Mouse (Mus musculus) kidney, postnatal 14 days (tissue): ENCODE measurements around the gene Tspyl1.
"Not testable (repeated sequence)": the region's sequence is repeated elsewhere in the genome, so short reads cannot be mapped to it uniquely, and the experiment has no call there.

Experiments used
- DNase-seq: peaks from one replicate; pipeline ENCODE4 v3.0.0; 2022; ENCODE audit warnings: mixed read lengths

Tspyl1 gene

DNA sequence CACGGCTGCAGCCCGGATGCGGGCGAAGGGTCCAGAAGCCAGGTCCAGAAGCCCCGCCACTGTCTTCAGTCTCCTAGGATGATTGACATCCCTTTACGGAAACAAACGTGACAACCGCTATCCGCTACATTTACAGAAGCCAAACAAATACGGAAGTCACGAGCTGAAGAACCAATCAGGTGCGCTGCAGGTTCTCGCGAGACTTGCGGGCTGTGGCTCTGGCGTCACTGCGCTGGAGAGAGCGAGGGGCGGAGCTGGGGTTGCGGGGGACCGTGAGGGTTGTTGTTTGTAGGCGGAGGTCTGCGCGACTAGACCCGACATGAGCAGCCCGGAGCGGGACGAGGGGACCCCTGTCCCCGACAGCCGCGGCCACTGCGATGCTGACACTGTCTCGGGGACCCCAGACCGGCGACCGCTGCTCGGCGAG, at the start of gene Tspyl1:
Tspyl1 (plus strand) TSS at position 229 of the 427 bp plus-strand sequence.
- peak; percentile 98 for DNase-seq

GRCm38 (mm10) chr10:34233418-34233817, 48.6 kb upstream of the Tspyl1 start:
- no peak for DNase-seq

GRCm38 (mm10) chr10:34233931-34234745, 47.9 kb upstream of the Tspyl1 start:
- no peak for DNase-seq

DNA sequence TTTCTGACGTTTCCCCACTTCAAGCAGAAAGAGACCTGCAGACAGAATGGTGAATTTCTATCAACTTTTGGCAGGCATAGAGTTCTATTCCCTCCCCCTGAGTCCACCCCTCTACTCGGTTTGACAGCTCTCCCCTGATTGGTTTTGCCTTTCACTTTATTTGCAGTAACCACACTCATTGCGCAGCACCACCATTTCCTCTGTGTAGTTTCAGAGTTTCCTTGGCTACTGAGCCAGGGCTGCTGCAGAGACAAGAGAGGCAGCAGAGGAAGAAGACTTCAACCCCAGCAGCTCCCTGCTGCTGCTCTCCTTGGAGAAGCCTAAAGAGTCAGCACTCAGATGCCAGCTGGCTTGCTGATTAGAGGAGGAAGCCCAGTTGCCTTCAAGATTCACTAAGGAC, 46.6 kb upstream of the Tspyl1 start:
- no peak for DNase-seq

DNA sequence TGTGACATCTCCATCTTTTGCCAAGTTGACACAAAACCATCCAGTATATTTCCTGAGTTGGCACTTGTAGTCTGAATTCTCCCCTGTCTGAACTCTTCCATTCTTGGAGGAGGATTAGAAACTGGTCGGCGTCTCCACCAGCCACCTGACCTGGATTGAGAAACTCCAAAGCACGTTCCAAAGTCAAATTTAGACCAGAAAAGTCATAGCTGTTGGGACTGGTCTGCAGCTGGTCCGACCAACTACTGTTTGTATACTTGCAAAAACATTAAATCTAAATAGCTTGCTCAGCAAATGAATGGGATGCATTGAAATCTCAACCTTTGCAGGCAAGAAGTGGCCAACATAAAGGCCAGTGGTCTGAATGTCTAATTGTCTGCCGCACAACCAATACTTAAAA, 45.4 kb upstream of the Tspyl1 start:
- DNase-seq: no peak

DNA sequence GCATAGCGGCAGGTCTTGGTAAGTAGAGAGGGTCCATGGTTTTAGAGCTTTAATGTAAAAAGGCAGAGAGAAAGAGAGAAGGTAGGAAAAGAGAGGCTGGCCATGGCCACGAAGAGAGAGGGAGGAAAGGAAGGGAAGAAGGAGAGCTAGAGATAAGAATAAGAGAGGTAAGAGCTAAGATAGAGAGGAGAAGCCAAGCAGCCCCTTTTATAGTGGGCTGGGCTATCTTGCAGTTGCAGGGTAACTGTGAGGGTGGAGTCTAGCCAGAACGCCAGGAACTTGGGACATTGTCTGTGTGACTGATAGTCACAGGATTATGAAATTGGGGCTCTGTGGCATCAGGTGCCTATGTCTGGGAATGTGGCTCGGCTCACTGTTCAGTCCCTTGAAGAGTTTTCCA, 43.5 kb upstream of the Tspyl1 start:
- no peak for DNase-seq

DNA sequence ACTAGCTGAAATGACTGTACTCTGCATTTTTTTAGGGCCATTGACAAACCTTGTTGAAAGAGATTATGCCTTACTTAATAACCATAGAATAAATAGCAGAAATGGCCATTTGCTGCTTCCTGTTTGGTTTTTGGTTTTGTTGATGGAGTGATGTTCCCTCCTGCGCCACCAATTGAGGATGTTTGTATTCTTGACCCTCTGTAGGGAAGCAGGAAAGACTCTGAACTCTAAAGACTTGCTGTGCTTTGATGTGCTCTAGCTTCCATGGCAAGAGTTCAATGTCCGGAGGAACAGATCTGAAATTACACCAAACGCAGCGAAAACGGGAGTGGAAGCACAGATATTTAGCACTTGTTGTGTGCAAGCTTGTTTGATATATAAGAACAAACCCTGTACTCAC, 37.2 kb upstream of the Tspyl1 start:
- DNase-seq: peak; percentile 11

DNA sequence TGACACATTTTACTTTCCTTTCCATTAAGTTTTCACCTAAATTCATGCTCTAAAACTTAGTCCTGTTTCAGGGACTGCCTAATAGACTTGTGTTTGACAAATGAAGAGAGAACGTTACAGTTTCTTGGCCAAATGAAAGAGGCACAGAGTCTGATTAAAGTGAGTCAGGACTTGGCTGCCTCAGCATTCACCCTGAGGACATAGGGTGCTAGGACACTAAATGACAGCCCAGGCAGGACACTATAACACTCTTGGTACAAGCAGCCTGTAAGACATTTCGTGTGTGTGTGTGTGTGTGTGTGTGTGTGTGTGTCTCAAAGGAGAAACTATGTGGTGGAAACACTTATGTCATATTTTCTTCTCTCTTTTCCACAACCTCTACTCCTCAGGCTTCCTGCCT, 35.9 kb upstream of the Tspyl1 start:
- DNase-seq: no peak

- no peak for DNase-seq
Measured at GRCm38 (mm10) chr10:34247757-34248156, 34.2 kb upstream of the Tspyl1 start.

DNA sequence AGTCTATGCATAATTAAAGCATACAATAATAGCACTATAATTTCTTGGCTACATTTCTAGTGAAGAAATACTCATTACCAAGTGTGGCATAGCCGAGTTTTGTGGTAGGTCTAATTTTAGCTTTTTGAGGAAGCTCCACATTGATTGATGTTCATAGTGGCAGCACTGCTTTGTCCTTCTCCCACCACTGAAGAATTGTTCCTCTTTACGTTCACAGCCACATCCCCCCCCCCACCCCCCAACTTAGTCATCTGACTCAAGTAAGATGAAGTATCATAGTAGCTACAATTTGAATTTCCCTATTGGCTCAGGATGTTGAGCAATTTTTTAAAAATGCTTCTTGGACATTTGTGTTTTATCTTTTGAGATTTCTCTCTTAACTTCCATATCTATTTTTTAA, 32.4 kb upstream of the Tspyl1 start:
- no peak for DNase-seq

GRCm38 (mm10) chr10:34252833-34253232, 29.2 kb upstream of the Tspyl1 start:
- DNase-seq: not testable (repeated sequence)

DNA sequence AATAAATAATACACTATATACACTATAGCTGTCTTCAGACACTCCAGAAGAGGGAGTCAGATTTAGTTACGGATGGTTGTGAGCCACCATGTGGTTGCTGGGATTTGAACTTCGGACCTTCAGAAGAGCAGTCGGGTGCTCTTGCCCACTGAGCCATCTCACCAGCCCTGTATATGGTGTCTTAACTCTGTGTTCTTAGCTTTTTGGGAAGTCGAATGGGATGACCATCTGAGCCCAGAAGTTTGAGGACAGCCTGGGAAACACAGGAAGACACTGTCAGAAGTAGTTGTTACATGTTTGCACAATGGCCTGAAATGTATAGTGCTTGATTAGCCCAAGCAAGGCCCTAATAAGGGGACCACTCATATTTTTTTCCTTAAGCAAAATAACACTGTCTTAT, 16.9 kb upstream of the Tspyl1 start:
- DNase-seq: no peak

GRCm38 (mm10) chr10:34267312-34268070, 14.5 kb upstream of the Tspyl1 start:
- no peak for DNase-seq

GRCm38 (mm10) chr10:34271681-34272080, 10.3 kb upstream of the Tspyl1 start:
- peak; percentile 8 for DNase-seq

- DNase-seq: peak; percentile 71
Measured at GRCm38 (mm10) chr10:34280591-34281175, 1.3 kb upstream of the Tspyl1 start.

- no peak for DNase-seq
Measured at GRCm38 (mm10) chr10:34281211-34281961, 604 bp upstream of the Tspyl1 start.

DNA sequence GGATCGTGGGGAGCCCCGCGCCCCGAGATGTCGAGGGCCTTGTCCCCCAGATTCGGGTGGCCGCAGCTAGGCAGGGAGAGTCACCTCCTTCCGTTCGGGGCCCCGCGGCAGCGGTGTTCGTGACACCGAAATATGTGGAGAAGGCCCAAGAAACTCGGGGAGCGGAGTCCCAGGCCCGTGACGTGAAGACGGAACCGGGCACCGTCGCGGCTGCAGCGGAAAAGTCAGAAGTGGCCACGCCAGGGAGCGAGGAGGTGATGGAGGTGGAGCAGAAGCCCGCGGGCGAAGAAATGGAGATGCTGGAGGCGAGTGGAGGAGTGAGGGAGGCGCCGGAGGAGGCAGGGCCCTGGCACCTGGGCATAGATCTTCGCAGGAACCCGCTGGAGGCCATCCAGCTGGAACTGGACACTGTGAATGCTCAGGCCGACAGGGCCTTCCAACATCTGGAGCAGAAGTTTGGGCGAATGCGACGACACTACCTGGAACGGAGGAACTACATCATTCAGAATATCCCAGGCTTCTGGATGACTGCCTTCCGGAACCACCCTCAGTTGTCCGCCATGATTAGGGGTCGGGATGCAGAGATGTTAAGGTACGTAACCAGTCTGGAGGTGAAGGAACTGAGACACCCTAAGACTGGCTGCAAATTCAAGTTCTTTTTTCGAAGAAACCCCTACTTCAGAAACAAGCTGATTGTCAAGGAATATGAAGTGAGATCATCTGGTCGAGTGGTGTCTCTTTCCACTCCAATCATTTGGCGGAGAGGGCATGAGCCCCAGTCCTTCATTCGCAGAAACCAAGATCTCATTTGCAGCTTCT, 639 bp downstream of the Tspyl1 start:
- peak; percentile 71 for DNase-seq

- no peak for DNase-seq
Measured at GRCm38 (mm10) chr10:34296911-34297298, 14.9 kb downstream of the Tspyl1 start.

DNA sequence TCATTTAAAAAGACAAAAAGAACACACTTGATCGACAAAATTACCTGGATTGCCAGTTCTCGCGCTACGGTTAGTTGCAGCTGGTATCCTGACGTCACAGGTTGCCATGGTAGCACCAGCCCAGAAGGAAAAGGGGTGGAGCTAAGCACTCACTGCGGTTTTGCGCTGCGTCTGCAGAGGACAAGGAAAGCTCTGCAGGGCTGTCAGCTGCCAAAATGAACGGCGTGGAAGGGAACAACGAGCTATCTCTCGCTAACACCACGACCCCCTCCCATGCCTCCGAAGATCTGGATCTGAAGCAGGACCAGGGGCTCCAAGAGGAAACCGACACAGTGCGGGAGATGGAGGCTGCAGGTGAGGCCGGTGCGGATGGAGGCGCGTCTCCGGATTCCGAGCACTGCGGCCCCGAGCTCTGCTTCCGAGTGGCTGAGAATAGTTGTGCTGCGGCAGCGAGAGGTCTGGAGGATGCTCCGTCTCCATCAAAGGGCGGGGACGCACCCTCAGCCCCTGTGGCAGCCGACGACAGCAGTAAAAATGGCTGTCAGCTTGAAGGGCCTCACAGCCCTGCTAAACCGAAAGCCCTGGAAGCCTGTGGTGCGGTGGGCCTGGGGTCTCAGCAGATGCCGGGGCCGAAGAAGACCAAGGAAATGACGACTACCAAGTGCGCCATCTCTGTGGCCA, 15.4 kb downstream of the Tspyl1 start, which contains the start of gene Tspyl4:
Tspyl4 (plus strand) TSS at position 144 of the 681 bp plus-strand sequence.
- peak; percentile 94 for DNase-seq

DNA sequence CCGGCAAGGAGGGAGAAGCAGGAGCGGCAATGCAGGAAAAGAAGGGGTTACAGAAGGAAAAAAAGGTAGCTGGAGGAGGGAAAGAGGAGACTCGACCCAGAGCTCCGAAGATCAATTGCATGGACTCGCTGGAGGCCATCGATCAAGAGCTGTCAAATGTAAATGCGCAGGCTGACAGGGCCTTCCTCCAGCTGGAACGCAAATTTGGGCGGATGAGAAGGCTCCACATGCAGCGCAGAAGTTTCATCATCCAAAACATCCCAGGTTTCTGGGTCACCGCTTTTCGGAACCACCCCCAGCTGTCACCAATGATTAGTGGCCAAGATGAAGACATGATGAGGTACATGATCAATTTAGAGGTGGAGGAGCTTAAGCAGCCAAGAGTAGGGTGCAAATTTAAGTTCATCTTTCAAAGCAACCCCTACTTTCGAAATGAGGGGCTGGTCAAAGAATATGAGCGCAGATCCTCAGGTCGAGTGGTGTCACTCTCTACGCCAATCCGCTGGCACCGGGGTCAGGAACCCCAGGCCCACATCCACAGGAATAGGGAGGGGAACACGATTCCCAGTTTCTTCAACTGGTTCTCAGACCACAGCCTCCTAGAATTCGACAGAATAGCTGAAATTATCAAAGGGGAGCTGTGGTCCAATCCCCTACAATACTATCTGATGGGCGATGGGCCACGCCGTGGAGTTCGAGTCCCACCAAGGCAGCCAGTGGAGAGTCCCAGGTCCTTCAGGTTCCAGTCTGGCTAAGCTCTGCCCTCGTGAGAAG, 16.2 kb downstream of the Tspyl1 start:
- no peak for DNase-seq

DNA sequence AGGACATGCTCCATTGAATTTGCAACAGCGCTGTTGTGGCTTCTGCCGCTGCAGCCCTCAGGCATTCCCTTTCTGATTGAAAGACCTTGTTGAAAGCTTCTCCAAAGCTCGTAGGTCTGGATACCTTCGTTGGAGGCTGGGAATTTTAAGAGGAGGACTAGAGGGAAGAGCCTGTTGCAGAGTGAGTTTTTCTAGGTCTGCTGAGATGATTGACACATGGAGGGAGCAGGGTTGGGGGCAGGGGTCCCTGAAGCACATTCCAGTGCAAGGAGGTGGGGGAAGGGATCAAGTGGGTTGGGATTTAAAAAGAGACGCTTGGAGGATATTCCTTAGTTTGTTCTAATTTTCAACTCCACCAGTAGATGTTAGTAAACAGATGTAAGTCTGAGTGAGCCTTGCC, 18.4 kb downstream of the Tspyl1 start:
- no peak for DNase-seq
